Mouse (Mus musculus): Measurements from ENCODE around the gene Suv39h1.
"Not testable (repeated sequence)": the region's sequence is repeated elsewhere in the genome, so short reads cannot be mapped to it uniquely, and the experiment has no call there.

Gene Suv39h1

DNA sequence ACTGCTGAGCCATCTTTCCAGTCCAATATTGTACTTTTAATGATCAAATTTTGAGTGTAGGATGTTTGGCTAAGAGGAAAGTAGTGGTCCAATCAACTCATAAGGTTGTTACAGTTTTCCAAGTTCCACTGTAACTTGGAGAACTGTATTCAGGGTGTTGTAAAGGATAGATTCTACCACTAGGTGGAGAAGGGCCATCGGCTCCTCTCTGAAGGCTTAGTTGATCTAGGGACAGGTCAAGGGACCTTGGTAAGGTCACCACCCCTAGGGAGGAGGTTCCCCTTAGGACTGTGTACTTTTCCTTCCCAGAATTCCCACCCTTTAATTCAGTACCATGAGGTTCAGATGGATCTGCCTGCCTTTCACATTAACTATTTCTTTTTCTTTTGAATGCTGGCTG, 41.6 kb downstream of the Suv39h1 start:
- DNase-seq (ENCODE audit: extremely low read depth, low read depth, low spot score): no peak

DNA sequence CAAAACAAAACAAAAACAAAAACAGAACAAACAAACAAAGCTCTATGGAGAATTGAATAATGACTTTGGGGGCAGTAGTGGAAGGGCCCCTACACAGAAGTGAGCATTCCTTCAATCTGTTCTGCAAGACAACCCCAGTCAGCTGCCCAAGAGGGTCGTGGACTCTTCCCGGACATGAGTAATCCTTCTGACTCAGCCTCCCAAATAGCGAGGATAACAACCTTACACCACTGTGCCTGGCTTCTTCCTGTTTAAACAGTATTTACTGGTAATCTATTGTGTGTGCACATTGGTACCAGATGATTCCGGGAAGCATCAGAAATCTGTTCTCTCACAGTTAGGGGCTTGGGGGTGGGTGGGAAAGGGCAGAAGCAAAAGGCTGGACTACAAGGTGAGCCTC, 47.7 kb downstream of the Suv39h1 start:
- DNase-seq (ENCODE audit: extremely low read depth, low read depth, low spot score): no peak

DNA sequence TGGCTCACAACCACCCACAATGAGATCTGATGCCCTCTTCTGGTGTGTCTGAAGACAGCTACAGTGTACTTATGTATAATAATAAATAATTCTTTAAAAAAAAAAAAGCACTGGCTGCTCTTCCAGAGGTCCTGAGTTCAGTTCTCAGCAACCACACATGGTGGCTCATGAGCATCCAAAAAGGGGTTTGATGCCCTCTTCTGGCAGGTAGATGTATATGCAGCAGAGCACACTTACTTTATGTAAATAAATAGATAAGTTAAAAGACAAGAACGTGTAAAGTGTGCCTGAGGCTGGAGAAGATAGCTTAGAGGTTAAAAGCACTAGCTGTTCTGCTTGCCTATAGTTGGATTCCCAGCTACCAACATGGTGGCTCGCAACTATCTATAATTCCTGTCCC, 49.8 kb downstream of the Suv39h1 start:
- DNase-seq (ENCODE audit: extremely low read depth, low read depth, low spot score): no peak

GRCm38 (mm10) chrX:8020111-8020778, 54.3 kb downstream of the Suv39h1 start:
- DNase-seq (ENCODE audit: extremely low read depth, low read depth, low spot score): no peak

DNA sequence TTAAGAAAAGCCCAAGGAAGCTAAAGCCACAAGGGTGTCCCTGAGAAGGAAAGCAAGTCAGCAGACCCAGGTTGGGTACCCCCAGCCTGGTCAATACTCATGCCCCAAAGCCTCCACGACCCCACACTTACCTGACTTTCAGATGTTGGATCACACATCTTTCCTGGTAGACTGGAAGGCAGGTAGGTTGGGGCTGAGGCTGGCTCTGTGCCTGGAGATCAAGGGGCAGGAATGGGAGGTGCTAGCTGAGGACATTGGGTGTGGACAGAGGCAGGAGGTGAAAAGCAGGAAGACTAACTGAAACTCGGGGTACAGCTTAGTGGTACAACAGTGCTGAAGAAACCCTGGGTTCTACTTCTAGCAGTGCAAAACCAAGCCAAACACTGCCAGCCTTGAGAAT, 56.3 kb downstream of the Suv39h1 start, which contains the start of gene Glod5:
Gene Glod5, minus strand, starts transcription at position 207 of the 400 bp plus-strand sequence.
- no peak for DNase-seq (ENCODE audit: extremely low read depth, low read depth, low spot score)

DNA sequence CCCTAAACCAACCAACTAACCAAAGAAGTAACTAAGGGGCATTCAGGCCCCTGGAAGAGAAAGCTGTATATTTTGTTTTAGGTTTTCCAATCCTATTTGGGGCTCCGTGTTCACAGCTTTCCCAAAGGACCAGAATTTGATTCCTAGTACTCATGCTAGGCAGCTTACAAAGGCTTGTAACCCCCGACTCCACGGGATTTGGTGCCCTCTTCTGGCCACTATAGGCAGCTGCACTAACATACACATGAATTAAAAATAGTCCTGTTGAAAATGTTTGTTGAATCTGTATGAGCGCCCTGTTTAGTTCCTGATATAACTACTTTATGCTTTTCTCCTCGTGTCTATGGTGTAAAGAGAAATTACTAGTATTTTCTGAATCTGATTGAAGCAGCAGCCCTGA, 57.4 kb downstream of the Suv39h1 start:
- no peak for DNase-seq (ENCODE audit: extremely low read depth, low read depth, low spot score)

GRCm38 (mm10) chrX:8015675-8016074, 58.9 kb downstream of the Suv39h1 start:
- DNase-seq (ENCODE audit: extremely low read depth, low read depth, low spot score): not testable (repeated sequence)

GRCm38 (mm10) chrX:8013569-8014314, 60.8 kb downstream of the Suv39h1 start:
- no peak for DNase-seq (ENCODE audit: extremely low read depth, low read depth, low spot score)

DNA sequence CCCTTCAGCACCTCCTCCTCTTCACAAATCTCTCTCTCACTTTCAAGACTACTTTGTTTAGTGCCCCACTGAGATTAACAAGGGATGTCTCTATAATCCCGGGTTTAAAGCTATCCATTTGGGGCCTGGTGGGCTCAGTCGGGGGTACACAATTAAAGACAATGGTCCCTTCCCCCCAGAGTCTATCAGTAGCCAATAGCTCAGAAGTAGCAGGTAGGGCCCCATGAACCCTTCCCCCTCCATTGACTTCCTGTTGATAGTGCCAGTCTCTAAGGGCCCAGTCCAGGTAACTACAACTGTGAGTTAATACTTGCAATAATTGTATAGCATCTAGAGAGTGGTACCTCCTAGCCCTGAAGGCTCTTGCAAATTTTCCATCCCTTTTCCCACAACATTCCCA, 61.4 kb downstream of the Suv39h1 start:
- DNase-seq (ENCODE audit: extremely low read depth, low read depth, low spot score): no peak
